Mouse (Mus musculus): Measurements from ENCODE around the gene Zfp46.

Zfp46 gene

GRCm38 (mm10) chr4:136268912-136269311, 15.6 kb upstream of the Zfp46 start:
- DNase-seq, result no peak

- DNase-seq, result peak; percentile 47
Observed at GRCm38 (mm10) chr4:136270648-136271047, 13.8 kb upstream of the Zfp46 start.

- no peak for DNase-seq
Observed at GRCm38 (mm10) chr4:136281097-136281496, 3.4 kb upstream of the Zfp46 start.

GRCm38 (mm10) chr4:136281611-136282010, 2.9 kb upstream of the Zfp46 start:
- DNase-seq, result no peak

- peak; percentile 52 for DNase-seq
Observed at GRCm38 (mm10) chr4:136282621-136283480, 1.6 kb upstream of the Zfp46 start.

GRCm38 (mm10) chr4:136283783-136284182, 700 bp upstream of the Zfp46 start:
- DNase-seq, result no peak

GRCm38 (mm10) chr4:136284891-136285290, 408 bp downstream of the Zfp46 start:
- DNase-seq, result peak; percentile 26

GRCm38 (mm10) chr4:136285348-136285810, 896 bp downstream of the Zfp46 start:
- DNase-seq, result peak; percentile 96

- peak; percentile 98 for DNase-seq
Observed at GRCm38 (mm10) chr4:136285811-136286371, 1.4 kb downstream of the Zfp46 start.

- DNase-seq, result no peak
Observed at GRCm38 (mm10) chr4:136289918-136290780, 5.7 kb downstream of the Zfp46 start.

- no peak for DNase-seq
Observed at GRCm38 (mm10) chr4:136290781-136291595, 6.5 kb downstream of the Zfp46 start.

GRCm38 (mm10) chr4:136291692-136292091, 7.2 kb downstream of the Zfp46 start:
- no peak for DNase-seq

- DNase-seq, result peak; percentile 45
Observed at GRCm38 (mm10) chr4:136295941-136296340, 11.5 kb downstream of the Zfp46 start.

- DNase-seq, result no peak
Observed at GRCm38 (mm10) chr4:136302462-136302861, 18.0 kb downstream of the Zfp46 start.

- peak; percentile 56 for DNase-seq
Observed at GRCm38 (mm10) chr4:136304181-136304580, 19.7 kb downstream of the Zfp46 start.

GRCm38 (mm10) chr4:136308355-136308754, 23.9 kb downstream of the Zfp46 start:
- DNase-seq, result no peak

GRCm38 (mm10) chr4:136309780-136310179, 25.3 kb downstream of the Zfp46 start:
- peak; percentile 71 for DNase-seq

GRCm38 (mm10) chr4:136310229-136311041, 26.0 kb downstream of the Zfp46 start, which contains the start of gene Hnrnpr:
Gene Hnrnpr, plus strand, starts transcription at chr4:136310942.
- DNase-seq, result peak; percentile 100

GRCm38 (mm10) chr4:136311042-136311999, 26.8 kb downstream of the Zfp46 start:
- peak; percentile 72 for DNase-seq

GRCm38 (mm10) chr4:136312616-136313015, 28.1 kb downstream of the Zfp46 start:
- no peak for DNase-seq

All from kidney, postnatal 10 days (tissue).